Mouse (Mus musculus): ENCODE measurements around the gene Dlg2. TPM values are rescaled to one million over a fixed set of nuclear protein-coding genes. Genes with fewer than 3 reads are reported as not detected.

Gene Dlg2
- total and polyA plus RNA-seq, 3 experiments, result 0.49 to 0.68 TPM; not detected in 1

- no peak for ATAC-seq (ENCODE audit: extremely low read depth, insufficient number of reproducible peaks, low FRiP score, poor library complexity, severe bottlenecking)
- no peaks in the 10 kb centered on the region for H3K4me1 ChIP-seq (ENCODE audit: insufficient read depth, low read depth, low read length)
- H3K9me3 ChIP-seq (replicated peaks), result no peaks in the 10 kb centered on the region
- no peak for TF ChIP-seq GATA1 (IDR thresholded peaks at IDR 0.05; ENCODE audit: borderline replicate concordance, low read length)
- no peak for TF ChIP-seq TAL1 (conservative IDR thresholded peaks at IDR 0.05; ENCODE audit: low read depth, low read length)
- no peak for TF ChIP-seq GATA2 (IDR thresholded peaks at IDR 0.05; ENCODE audit: borderline replicate concordance, low read depth, low read length)
- no peak for TF ChIP-seq POLR2AphosphoS5 (IDR thresholded peaks at IDR 0.05; ENCODE audit: insufficient replicate concordance, low read depth, low read length)
- no peak for TF ChIP-seq CTCF (IDR thresholded peaks at IDR 0.05; ENCODE audit: low read depth, low read length)
- H3K36me3 ChIP-seq (replicated peaks), result no peaks in the 10 kb centered on the region
- DNase-seq (ENCODE audit: low spot score), result no peak
- H3K27me3 ChIP-seq (ENCODE audit: insufficient read depth, low read length), result no peaks in the 10 kb centered on the region
- H3K4me3 ChIP-seq (ENCODE audit: low read depth, low read length), result no peak overlapping the region
Observed at GRCm38 (mm10) chr7:91716696-91717095, 1240.2 kb downstream of the Dlg2 start.

- Histone ChIP-seq H3K36me3 (replicated peaks) (no peaks in the 10 kb centered on the region), H3K9me3 (replicated peaks) (no peaks in the 10 kb centered on the region), H3K4me1 (ENCODE audit: insufficient read depth, low read depth, low read length) (no peaks in the 10 kb centered on the region), H3K4me3 (ENCODE audit: low read depth, low read length) (no peak overlapping the region), H3K27me3 (ENCODE audit: insufficient read depth, low read length) (no peaks in the 10 kb centered on the region)
- TF ChIP-seq TAL1 (conservative IDR thresholded peaks at IDR 0.05; ENCODE audit: low read depth, low read length), result no peak
- no peak for TF ChIP-seq GATA1 (IDR thresholded peaks at IDR 0.05; ENCODE audit: borderline replicate concordance, low read length)
- TF ChIP-seq CTCF (IDR thresholded peaks at IDR 0.05; ENCODE audit: low read depth, low read length), result no peak
- TF ChIP-seq POLR2AphosphoS5 (IDR thresholded peaks at IDR 0.05; ENCODE audit: insufficient replicate concordance, low read depth, low read length), result no peak
- TF ChIP-seq GATA2 (IDR thresholded peaks at IDR 0.05; ENCODE audit: borderline replicate concordance, low read depth, low read length), result no peak
- no peak for ATAC-seq (ENCODE audit: extremely low read depth, insufficient number of reproducible peaks, low FRiP score, poor library complexity, severe bottlenecking)
- DNase-seq (ENCODE audit: low spot score), result no peak
Observed at GRCm38 (mm10) chr7:91720318-91720717, 1243.8 kb downstream of the Dlg2 start.

GRCm38 (mm10) chr7:91724397-91724796, 1247.9 kb downstream of the Dlg2 start:
- ATAC-seq (ENCODE audit: extremely low read depth, insufficient number of reproducible peaks, low FRiP score, poor library complexity, severe bottlenecking) (no peak), DNase-seq (ENCODE audit: low spot score) (no peak)
- Histone ChIP-seq H3K4me1 (ENCODE audit: insufficient read depth, low read depth, low read length) (no peaks in the 10 kb centered on the region), H3K9me3 (replicated peaks) (no peaks in the 10 kb centered on the region), H3K4me3 (ENCODE audit: low read depth, low read length) (no peak overlapping the region), H3K27me3 (ENCODE audit: insufficient read depth, low read length) (no peaks in the 10 kb centered on the region), H3K36me3 (replicated peaks) (no peaks in the 10 kb centered on the region)
- no peak for TF ChIP-seq POLR2AphosphoS5 (IDR thresholded peaks at IDR 0.05; ENCODE audit: insufficient replicate concordance, low read depth, low read length)
- TF ChIP-seq GATA1 (IDR thresholded peaks at IDR 0.05; ENCODE audit: borderline replicate concordance, low read length), result no peak
- no peak for TF ChIP-seq GATA2 (IDR thresholded peaks at IDR 0.05; ENCODE audit: borderline replicate concordance, low read depth, low read length)
- no peak for TF ChIP-seq CTCF (IDR thresholded peaks at IDR 0.05; ENCODE audit: low read depth, low read length)
- TF ChIP-seq TAL1 (conservative IDR thresholded peaks at IDR 0.05; ENCODE audit: low read depth, low read length), result no peak

- Histone ChIP-seq H3K4me1 (ENCODE audit: insufficient read depth, low read depth, low read length) (no peaks in the 10 kb centered on the region), H3K27me3 (ENCODE audit: insufficient read depth, low read length) (no peaks in the 10 kb centered on the region), H3K9me3 (replicated peaks) (no peaks in the 10 kb centered on the region), H3K36me3 (replicated peaks) (no peaks in the 10 kb centered on the region), H3K4me3 (ENCODE audit: low read depth, low read length) (no peak overlapping the region)
- DNase-seq (ENCODE audit: low spot score) (no peak), ATAC-seq (ENCODE audit: extremely low read depth, insufficient number of reproducible peaks, low FRiP score, poor library complexity, severe bottlenecking) (no peak)
- no peak for TF ChIP-seq GATA1 (IDR thresholded peaks at IDR 0.05; ENCODE audit: borderline replicate concordance, low read length)
- no peak for TF ChIP-seq TAL1 (conservative IDR thresholded peaks at IDR 0.05; ENCODE audit: low read depth, low read length)
- no peak for TF ChIP-seq CTCF (IDR thresholded peaks at IDR 0.05; ENCODE audit: low read depth, low read length)
- TF ChIP-seq GATA2 (IDR thresholded peaks at IDR 0.05; ENCODE audit: borderline replicate concordance, low read depth, low read length), result no peak
- no peak for TF ChIP-seq POLR2AphosphoS5 (IDR thresholded peaks at IDR 0.05; ENCODE audit: insufficient replicate concordance, low read depth, low read length)
Observed at GRCm38 (mm10) chr7:91740748-91741147, 1264.3 kb downstream of the Dlg2 start.

- no peaks in the 10 kb centered on the region for H3K27me3 ChIP-seq (ENCODE audit: insufficient read depth, low read length)
- no peak overlapping the region for H3K4me3 ChIP-seq (ENCODE audit: low read depth, low read length)
- ATAC-seq (ENCODE audit: extremely low read depth, insufficient number of reproducible peaks, low FRiP score, poor library complexity, severe bottlenecking) (no peak), DNase-seq (ENCODE audit: low spot score) (no peak)
- H3K9me3 ChIP-seq (replicated peaks), result no peaks in the 10 kb centered on the region
- TF ChIP-seq GATA1 (IDR thresholded peaks at IDR 0.05; ENCODE audit: borderline replicate concordance, low read length) (no peak), CTCF (IDR thresholded peaks at IDR 0.05; ENCODE audit: low read depth, low read length) (no peak), GATA2 (IDR thresholded peaks at IDR 0.05; ENCODE audit: borderline replicate concordance, low read depth, low read length) (no peak), POLR2AphosphoS5 (IDR thresholded peaks at IDR 0.05; ENCODE audit: insufficient replicate concordance, low read depth, low read length) (no peak), TAL1 (conservative IDR thresholded peaks at IDR 0.05; ENCODE audit: low read depth, low read length) (no peak)
- no peaks in the 10 kb centered on the region for H3K36me3 ChIP-seq (replicated peaks)
- no peaks in the 10 kb centered on the region for H3K4me1 ChIP-seq (ENCODE audit: insufficient read depth, low read depth, low read length)
Observed at GRCm38 (mm10) chr7:91753151-91753861, 1276.8 kb downstream of the Dlg2 start.

- no peak for ATAC-seq (ENCODE audit: extremely low read depth, insufficient number of reproducible peaks, low FRiP score, poor library complexity, severe bottlenecking)
- TF ChIP-seq CTCF (IDR thresholded peaks at IDR 0.05; ENCODE audit: low read depth, low read length) (no peak), POLR2AphosphoS5 (IDR thresholded peaks at IDR 0.05; ENCODE audit: insufficient replicate concordance, low read depth, low read length) (no peak), TAL1 (conservative IDR thresholded peaks at IDR 0.05; ENCODE audit: low read depth, low read length) (no peak), GATA1 (IDR thresholded peaks at IDR 0.05; ENCODE audit: borderline replicate concordance, low read length) (no peak), GATA2 (IDR thresholded peaks at IDR 0.05; ENCODE audit: borderline replicate concordance, low read depth, low read length) (no peak)
- Histone ChIP-seq H3K4me1 (ENCODE audit: insufficient read depth, low read depth, low read length) (no peaks in the 10 kb centered on the region), H3K4me3 (ENCODE audit: low read depth, low read length) (no peak overlapping the region), H3K36me3 (replicated peaks) (no peaks in the 10 kb centered on the region), H3K27me3 (ENCODE audit: insufficient read depth, low read length) (no peaks in the 10 kb centered on the region), H3K9me3 (replicated peaks) (no peaks in the 10 kb centered on the region)
- no peak for DNase-seq (ENCODE audit: low spot score)
Observed at GRCm38 (mm10) chr7:91767648-91768047, 1291.2 kb downstream of the Dlg2 start.

Measured in G1E (cell line).